19 mouse cellular contexts compared by ENCODE assay signal in genomic region chr10:63160671-63161070, GRCm38 (mm10). TPM values are rescaled to one million over a fixed set of nuclear protein-coding genes. Genes with fewer than 3 reads are reported as not detected.
DNase-seq lines count a peak whose midpoint lies in the region; ATAC-seq lines count a peak whose summit lies in the region.
"Had no signal": no experiment of that assay in that cellular context is flagged by ENCODE, and none has a peak within 500 bp of the region (broad histone marks: within the 10 kb centered on the region; RNA-seq: fewer than 3 reads in every experiment).

No protein-coding gene starts in this region.

- H3K9ac ChIP-seq in heart, embryonic 14.5 days (ENCODE audit: low read length): no peak overlapping the region
- H3K9ac ChIP-seq: forebrain, embryonic 15.5 days; hindbrain, embryonic 14.5 days; limb, embryonic 12.5 days had no signal

- ATAC-seq in heart, embryonic 14.5 days (ENCODE audit: insufficient number of reproducible peaks, insufficient read depth, low FRiP score, low read depth): no peak
- no peak for ATAC-seq in granulocyte monocyte progenitor cell, adult 5-6 weeks (replicated peaks; ENCODE audit: poor library complexity, severe bottlenecking)
- ATAC-seq: CD4-positive, CD25-positive, alpha-beta regulatory T cell, adult 4 months; forebrain, embryonic 15.5 days; intestine, embryonic 16.5 days; lung, postnatal 0 days had no signal

- H3K4me3 ChIP-seq in heart, embryonic 14.5 days (ENCODE audit: control insufficient read depth in 1 of 2, insufficient read depth in 1 of 2, low read depth in 1 of 2, low read length in 2 of 2): no peak overlapping the region
- H3K4me3 ChIP-seq: forebrain, embryonic 15.5 days; gastrocnemius, adult 2 months; limb, embryonic 12.5 days had no signal

- WGBS in heart, embryonic 14.5 days: 65% methylated on average over 12 of the region's 12 CpGs

- H3K4me1 ChIP-seq in heart, embryonic 14.5 days (ENCODE audit: control insufficient read depth in 2 of 2, insufficient read depth in 2 of 2, low read length in 2 of 2): peaks cover 22 to 25% of the 10 kb centered on the region in 2 experiments
- H3K4me1 ChIP-seq: forebrain, embryonic 15.5 days; limb, embryonic 12.5 days had no signal

- H3K27ac ChIP-seq in heart, embryonic 14.5 days (replicated peaks in 1 of 2; ENCODE audit: control insufficient read depth in 1 of 2, insufficient read depth in 1 of 2, low read depth in 2 of 2, low read length in 2 of 2): no peak overlapping the region
- H3K27ac ChIP-seq: forebrain, embryonic 15.5 days; gastrocnemius, adult 2 months; hindbrain, embryonic 14.5 days; limb, embryonic 12.5 days had no signal

- H3K36me3 ChIP-seq in heart, embryonic 14.5 days (ENCODE audit: control insufficient read depth, insufficient read depth, low read length): peaks cover 11% of the 10 kb centered on the region
- H3K36me3 ChIP-seq: forebrain, embryonic 15.5 days; limb, embryonic 12.5 days had no signal

- intact Hi-C loops in heart, postnatal 25 days (cut with DNase I): no loop called here

- 0 out of 2 replicates have a peak overlapping the region, but pooled peaks have one; percentile 6 for H3K4me2 ChIP-seq in heart, embryonic 14.5 days (ENCODE audit: low read length)
- H3K4me2 ChIP-seq: forebrain, embryonic 15.5 days; hindbrain, embryonic 14.5 days; limb, embryonic 12.5 days had no signal

- no peak for DNase-seq in heart, postnatal 25 days (ENCODE audit: low spot score)
- DNase-seq in urinary bladder, postnatal 14 days (ENCODE audit: low spot score): peak; percentile 41
- no peak for DNase-seq in urinary bladder, postnatal 36 days (ENCODE audit: low spot score in 2 of 2)
- DNase-seq in forelimb bud, embryonic 11.5 days (ENCODE audit: low read depth, low spot score): peak; percentile 14
- DNase-seq in yolk sac, embryonic 10.5 days (ENCODE audit: low spot score): peak; percentile 59
- no peak for DNase-seq in layer of hippocampus, postnatal 36 days
- DNase-seq: cerebellum, adult 11-12 months; gastrocnemius, adult 2 months; thymus, postnatal 14 days had no signal

- H3K27me3 ChIP-seq in heart, embryonic 14.5 days (ENCODE audit: control insufficient read depth, insufficient read depth, low read length): no peaks in the 10 kb centered on the region
- H3K27me3 ChIP-seq: forebrain, embryonic 15.5 days; limb, embryonic 12.5 days had no signal

- no peaks in the 10 kb centered on the region for H3K9me3 ChIP-seq in heart, embryonic 14.5 days (ENCODE audit: control insufficient read depth, low read length)
- H3K9me3 ChIP-seq: forebrain, embryonic 15.5 days; limb, embryonic 12.5 days had no signal

RNA-seq across cellular contexts. Expression of gene Mypn, which starts 43.1 kb away (rescaled TPM):
- 8.7 and 9.5 TPM in 2 replicates for polyA plus RNA-seq in heart, embryonic 14.5 days (2014; fragmentation: Nextera tagmentation; extraction: Ambion mirVana)
- 100 to 1,000 TPM; 101 to 108 TPM for total RNA-seq in heart, postnatal 25 days (2021)
- total RNA-seq in granulocyte monocyte progenitor cell, adult 5-6 weeks (2014; fragmentation: Nextera tagmentation): not detected in 2 replicates
- not detected in 2 replicates for total RNA-seq in granulocyte monocyte progenitor cell, adult 5-6 weeks (2017)
- 1 to 10 TPM; 1.4 to 2.1 TPM for total RNA-seq in layer of hippocampus, postnatal 36 days (2021)
- total RNA-seq: megakaryocyte-erythroid progenitor cell, adult 5-6 weeks had no signal
- polyA plus RNA-seq: CD4-positive, CD25-positive, alpha-beta regulatory T cell, adult 4 months; intestine, embryonic 16.5 days; stomach, embryonic 14.5 days had no signal

Comparison
In these comparisons a context has a peak if more than half of its experiments do, and no peak if none do; other contexts are left out.
1. DNase-seq: peak in urinary bladder, postnatal 14 days (single experiment), forelimb bud, embryonic 11.5 days (single experiment) and yolk sac, embryonic 10.5 days (single experiment); none in heart, postnatal 25 days (single experiment), urinary bladder, postnatal 36 days (0 of 2) and layer of hippocampus, postnatal 36 days (0 of 2).
2. RNA of gene Mypn, which starts 43.1 kb away (total RNA-seq): 101 to 108 TPM in heart, postnatal 25 days; 1.4 to 2.1 TPM in layer of hippocampus, postnatal 36 days and not detected in granulocyte monocyte progenitor cell, adult 5-6 weeks; every median in the first group is over 10 times any median in the second.